Mouse (Mus musculus): ENCODE data around the gene Maff.

Gene Maff

DNA sequence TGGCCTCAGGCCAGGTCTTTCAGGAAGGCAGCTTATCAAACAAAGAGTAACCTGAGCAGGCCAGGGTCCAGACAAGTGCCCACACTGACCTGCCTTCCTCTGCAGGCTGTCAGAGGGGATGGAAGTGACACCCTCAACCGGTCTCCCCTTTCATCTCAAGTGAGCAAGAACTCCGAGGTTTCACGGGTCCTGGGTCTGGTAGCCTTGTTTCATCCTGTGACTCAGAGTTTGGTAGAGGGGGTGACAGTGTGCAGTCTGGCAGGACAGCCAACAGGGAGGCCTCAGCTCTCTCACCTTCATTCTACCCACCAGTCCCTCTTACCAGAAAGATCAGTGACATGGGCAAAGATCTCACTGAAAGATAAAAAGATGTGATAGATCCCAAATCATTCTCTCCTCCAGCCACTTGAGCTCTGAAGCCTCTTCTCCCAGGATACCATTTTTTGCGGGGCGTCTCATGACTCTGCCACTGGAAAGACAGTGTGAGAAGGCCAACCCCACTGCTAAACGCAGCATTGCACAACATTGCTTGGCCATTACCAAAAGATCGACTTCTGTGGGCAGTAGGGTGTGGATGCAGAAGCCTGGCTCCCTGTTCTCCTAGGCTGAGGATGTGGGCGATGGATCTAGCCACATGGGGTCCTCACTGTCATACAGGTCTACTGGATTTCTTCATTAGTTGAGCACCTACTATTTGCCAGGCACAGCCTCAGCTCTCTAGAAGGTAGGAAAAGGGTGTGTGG, at the start of gene Maff:
Gene Maff, plus strand, starts transcription at position 571 of the 743 bp plus-strand sequence.
- DNase-seq (ENCODE audit: low spot score in 2 of 2): no peak

DNA sequence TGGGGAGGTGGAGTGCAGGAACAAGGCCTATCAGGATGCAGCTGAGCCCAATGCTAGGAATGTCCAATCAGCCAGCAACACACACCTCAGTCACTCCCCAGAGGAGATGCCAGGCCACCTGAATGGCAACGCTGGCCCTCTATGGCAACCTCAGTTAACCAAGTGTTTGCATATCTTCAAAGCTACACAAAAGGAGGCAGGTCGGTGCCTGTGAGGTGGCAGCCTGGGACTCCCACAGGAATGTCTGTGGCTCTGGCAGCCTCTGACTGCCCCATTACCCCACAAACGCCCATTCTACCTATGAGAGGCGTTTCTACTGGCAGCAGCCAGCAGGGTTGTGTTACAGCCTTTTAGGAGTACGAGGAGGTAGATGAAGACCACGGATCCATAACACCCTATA, 47.9 kb upstream of the Maff start:
- no peak for DNase-seq (ENCODE audit: low spot score in 2 of 2)

DNA sequence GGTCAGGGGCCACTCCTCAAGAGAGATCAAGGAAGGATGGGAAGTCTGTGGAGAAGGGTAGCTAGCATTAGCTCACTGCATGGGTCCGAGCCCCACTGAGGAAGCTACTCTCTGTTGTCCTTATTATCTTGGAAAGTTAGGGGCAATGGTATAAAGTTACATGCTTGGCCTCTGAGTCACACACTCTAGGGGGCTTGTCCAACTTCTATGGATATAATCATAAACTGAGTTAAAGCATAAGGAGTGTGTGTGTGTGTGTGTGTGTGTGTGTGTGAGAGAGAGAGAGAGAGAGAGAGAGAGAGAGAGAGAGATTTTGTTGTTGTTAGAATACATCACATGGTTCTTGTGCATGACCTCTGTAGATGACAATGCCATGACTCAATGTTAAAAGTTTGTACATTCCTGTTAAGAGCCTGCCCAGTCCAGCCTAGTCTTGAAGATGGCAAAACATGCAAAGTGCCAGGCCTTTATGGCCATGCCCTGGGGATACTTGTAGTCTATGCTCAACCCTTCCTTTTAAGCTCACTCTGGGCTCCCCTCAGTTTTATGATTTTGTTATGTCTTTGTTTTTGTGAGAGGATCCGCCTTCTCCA, 46.8 kb upstream of the Maff start:
- no peak for DNase-seq (ENCODE audit: low spot score in 2 of 2)

DNA sequence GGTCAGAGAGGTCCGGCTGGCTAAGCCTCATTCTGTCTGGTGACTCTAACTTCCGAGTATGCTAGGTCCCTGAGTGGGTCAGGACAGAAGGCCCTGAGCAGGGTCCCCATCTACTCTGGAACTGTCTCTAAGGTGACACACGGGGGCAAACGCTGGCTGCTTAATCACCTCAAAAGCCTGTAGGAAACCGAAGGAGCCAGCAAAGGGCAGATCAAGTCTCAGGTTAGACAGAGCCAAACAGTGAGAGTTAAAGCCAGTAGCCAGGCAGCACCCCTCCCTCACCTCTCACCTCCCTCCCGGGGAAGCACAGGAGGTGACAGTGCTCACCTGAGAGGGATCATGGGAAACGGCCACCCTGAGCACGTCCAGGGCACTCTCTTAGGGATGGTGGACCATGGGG, 42.7 kb upstream of the Maff start:
- no peak for DNase-seq (ENCODE audit: low spot score in 2 of 2)

DNA sequence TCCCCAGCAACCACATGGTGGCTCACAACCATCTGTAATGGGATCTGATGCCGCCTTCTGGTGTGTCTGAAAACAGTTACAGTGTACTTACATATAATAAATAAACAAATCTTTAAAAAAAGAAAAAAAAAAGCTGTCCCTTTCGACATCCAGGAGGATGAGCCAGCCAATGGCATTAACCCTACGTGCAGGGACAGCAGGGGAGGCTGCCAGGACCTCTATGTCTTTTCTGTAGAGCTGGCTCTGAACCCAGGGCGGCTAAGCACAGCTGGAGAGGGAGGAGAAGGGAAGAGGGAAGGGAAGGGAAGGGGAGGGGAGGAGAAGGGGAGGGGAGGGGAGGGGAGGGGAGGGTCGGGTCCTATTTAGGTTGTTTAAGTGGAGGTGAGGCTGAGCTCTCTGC, 41.6 kb upstream of the Maff start:
- DNase-seq (ENCODE audit: low spot score in 2 of 2): no peak

DNA sequence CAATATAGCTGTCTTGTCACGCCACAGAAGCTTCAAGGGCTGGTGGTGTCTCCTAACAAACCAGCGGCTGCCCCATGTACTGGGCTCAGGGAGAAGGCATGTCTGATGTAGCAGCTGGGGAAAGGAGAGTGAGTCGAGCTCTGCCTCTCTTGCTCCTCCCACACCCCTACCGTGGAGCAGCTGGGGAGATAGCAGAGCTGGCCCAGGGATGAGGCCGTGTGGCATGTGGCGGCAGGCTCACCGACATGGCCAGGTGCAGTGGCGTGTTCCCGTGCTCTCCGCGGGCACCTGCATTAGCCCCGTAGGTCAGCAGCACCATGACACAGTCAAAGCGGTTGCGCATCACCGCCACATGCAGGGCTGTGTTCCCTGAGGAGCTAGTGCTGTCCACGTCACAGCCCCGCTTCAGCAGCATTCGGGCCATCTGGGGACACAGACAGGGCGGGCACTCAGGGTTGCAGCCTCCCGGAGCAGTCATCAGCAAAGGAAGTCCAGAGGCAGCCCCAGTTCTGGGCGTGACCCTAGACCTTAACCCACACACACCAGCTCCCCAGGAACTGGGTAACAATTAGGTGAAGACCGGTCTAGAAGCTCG, 40.3 kb upstream of the Maff start:
- DNase-seq (ENCODE audit: low spot score in 2 of 2): no peak

DNA sequence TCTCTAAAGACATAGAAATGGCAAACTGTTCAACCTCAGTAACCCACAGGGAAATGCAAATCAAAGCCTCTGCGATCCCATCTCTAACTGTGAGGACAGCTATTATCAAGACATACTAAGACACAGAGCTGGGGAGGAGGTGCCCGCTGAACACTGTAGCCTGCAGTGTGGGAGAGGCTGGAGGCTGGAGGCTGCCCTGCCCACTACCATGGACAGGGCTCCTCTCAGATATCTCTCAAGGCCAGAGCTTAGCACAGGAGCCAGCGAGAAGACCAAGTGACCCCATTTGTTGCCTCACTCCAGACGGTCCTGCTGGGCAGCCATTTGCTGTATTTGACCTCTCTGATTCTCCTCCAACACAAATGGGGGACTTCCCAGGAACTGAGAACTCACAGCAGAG, 38.6 kb upstream of the Maff start:
- no peak for DNase-seq (ENCODE audit: low spot score in 2 of 2)

DNA sequence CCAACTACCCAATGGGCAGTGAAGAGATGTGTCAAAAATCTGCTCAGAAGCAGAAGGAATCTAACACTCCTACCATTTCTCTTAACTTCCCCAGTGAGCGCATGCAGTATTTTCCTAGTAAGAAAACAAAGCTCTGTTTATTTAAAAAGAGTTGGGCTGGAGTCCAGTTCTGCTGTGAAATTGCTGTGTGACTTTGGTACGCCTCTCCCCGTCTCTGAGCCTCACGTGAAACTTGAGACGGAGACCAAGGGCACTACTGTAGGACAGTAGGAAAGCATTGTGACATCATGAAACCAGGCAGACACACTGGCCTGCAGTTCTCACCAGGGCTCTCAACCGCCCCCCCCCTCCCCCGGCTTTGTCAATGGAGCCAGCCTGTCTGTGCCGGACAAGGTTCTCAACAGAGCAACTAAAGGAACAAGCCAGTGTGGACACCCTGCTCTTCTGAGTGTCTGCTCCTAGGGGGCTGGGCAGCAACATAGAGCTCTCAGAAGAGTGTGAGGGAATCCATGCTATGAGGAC, 32.5 kb upstream of the Maff start:
- DNase-seq (ENCODE audit: low spot score in 2 of 2): no peak

DNA sequence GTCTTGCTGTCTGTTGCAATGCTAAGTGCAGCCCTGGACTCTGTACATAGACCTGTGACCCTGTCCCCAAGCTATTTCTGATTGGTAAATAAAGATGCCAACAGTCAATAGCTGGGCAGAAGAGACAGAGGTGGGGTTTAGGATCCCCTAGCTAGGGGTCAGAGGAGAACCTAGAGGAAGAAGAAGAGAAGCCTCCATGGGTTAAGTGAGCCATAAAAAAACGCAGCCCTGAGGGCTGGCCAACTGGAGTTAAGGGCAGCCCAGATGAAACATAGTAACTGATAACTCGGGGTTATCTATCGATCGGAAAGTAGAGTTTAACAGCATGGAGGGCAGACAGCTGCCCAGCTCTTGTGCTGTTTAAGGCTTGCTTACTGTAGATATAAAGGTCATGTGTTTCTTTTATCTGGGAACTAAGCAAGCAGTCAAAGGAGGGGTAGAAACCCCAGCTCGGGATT, 24.7 kb upstream of the Maff start:
- no peak for DNase-seq (ENCODE audit: low spot score in 2 of 2)

DNA sequence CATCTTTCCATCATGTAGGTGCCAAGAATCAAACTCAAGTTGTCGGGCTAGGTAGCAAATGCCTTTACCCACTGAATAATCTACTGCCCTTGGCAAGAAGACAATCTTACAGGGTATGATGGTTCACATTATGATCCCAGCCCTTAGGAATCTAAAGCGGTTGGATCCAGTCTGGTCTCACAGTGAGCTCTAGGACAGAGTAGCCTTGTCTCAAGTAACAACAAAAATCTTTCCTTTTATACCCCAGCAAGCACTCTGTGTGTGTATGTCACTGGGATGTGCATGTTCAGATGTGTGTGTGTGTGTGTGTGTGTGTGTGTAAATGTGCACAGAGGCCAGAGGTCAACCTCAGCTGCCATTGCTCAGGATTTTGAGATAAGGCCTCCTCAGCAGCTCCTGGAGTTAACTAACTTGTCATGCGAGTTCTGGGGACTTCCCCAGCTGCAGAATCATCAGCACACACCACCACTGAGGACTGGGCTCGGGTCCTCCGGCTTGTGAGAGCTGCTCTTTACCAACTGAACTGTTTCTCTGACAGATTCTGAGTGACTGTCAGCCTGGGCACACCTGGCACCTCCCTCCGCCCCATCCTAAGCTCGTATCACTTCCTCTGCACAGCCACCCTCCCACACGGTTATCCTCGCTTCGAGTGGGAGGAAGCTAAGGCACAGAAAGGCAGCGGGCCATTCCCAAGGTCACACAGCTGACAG, 24.0 kb upstream of the Maff start:
- no peak for DNase-seq (ENCODE audit: low spot score in 2 of 2)

DNA sequence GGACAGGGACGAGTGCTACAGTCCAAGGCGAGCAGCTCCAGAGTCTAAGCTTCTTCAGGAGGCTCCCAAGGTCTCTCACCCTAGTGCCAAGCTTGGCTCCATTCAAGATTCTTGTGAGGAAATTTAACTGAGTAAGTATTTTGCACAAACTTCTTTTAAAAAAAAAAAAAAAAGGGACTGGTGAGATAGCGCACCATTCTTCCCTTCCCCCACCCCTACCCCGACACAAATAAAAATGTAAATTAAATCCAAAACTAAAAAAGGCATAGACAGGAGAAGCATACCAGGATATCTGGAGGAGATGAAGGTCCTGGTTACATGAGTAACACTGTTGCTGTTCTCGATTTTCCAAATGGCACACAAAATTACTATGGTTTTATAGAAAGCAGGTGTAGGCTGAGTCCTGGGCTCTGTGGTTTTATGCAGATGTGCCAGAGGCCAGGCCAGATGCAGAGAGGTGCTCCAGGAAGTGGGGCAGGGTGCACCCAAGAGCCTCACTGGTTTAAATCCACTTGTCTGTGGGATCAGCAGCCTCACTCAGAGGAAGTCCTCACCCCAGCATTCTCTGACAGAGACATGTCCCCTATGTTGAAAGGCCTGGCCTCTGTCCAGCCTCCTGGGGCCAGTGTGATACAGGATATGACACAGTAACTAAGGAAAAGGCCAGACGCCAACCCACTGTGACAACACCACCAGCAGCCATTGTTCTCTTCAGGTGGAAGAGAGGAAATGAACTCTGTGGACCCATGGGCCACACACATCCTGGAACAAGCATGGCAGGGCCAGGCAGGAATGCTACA, 23.2 kb upstream of the Maff start:
- no peak for DNase-seq (ENCODE audit: low spot score in 2 of 2)

DNA sequence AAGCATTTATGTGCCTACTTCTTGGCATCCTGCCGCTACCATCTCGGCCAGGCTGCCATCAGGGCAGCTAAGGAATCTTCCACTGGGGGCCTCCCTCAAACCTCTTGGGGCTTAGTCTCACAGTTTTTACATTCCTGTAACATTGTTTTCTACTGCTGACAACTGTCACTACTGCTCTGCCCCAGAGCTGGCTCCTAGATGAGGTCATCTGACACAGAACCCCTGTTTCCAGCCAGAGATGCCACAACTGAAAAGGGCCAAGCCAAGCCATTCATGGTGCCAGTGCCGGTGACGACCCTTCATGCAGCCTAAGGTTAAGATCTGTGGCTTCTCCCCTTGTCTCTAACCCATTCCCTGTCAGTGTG, 22.6 kb upstream of the Maff start:
- no peak for DNase-seq (ENCODE audit: low spot score in 2 of 2)

DNA sequence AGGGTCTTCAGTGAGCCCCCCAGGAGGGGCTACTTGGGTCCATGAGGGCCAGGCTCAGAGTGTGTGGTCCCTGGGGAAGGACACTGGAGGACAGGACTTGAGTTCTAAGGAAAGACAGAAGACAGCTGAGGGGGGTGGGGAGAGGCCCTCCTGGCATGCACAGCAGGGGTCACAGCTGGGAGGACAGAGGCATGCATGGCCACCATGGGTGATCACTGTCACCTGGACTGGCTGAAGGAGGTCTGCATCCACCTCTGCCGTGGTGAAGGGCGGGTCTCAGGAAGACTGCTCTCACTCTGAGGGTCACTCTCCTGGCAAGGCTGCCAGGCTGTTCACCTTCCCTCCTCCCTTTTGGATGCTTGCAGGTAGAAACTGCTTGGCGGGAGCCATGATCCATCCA, 22.0 kb upstream of the Maff start:
- no peak for DNase-seq (ENCODE audit: low spot score in 2 of 2)

DNA sequence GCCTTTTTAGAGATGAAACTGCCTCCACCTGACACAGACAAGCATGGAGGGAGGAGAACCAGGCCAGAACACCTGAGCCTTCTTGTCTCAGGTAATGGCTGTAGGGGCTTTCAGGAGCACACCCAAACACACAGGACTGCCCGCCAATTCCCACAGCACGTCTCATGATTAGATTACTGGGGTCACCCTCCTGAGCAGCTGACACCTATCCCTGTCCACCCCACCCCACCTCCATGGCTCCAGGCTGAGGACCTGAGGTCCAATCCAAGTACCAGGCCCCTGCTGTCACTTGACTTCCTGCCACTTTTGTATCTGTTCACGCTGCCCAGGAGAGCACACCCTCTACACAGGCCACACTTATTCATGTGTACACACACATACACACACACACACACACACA, 20.7 kb upstream of the Maff start:
- DNase-seq (ENCODE audit: low spot score in 2 of 2): no peak

DNA sequence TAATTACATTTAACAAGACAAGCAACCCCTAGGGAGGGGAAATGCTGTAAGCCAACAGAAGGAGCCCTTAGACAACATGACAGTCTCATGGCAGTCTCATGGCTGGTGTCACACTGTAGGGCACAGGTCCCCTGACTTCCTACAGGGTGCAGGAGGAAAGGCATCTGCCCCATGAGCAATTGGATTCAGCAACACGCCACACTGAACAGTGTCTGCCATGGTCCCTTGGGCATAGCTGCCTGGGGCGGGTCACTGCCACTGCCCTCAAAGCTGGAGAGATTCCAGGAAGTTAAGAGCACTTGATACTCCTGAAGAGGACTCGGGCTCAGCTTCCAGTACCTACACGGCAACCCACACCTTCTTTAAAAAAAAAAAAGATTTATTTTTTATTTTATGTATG, 20.2 kb upstream of the Maff start:
- no peak for DNase-seq (ENCODE audit: low spot score in 2 of 2)

DNA sequence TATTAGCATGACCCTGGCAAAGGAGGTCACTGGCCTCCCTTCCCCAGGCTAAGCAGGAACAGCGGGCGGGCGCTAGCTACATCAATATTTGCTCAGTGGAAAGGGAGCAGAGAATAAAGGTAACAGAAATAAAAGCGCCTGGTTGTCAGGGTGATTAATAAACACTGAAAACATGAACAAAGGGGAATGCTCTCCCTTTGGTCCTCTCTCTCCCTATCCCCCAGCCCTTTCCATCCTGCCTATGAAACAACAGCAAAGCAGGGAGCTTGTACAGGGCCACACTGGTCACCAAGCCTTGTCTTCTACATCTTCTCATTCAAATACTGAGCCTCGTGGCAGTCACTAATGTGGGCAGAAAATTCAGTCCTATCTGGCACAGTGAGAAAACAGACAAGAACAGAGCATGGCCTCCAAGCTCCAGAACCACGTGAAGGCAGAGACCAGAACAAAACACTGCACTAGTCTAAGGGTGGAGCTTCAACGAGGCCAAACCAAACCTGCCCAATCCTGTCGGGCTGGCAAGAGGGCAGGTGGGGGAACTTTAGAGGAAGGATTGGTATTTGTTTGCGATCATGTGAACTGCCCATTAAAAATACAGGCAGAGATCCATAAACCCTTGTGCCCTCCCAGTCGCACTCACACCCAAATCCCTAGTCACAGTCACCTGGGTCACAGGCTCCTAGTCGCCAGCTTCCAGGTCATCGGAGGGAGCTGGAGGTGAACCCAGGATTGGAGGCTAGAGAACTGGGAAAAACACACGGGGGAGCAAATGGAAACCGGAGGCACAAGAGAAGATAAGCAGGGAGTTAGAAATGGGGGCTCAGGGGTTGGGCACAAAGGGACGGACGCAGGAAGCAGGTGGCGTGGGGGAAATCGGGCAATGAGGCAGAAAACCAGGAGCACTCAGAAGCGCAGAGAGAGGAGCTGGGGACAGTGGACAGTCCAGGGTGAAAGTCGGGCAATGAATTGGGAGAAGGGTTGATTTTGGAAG, 19.2 kb upstream of the Maff start:
- peak; percentile 25 to 41 for DNase-seq (ENCODE audit: low spot score in 2 of 2)

DNA sequence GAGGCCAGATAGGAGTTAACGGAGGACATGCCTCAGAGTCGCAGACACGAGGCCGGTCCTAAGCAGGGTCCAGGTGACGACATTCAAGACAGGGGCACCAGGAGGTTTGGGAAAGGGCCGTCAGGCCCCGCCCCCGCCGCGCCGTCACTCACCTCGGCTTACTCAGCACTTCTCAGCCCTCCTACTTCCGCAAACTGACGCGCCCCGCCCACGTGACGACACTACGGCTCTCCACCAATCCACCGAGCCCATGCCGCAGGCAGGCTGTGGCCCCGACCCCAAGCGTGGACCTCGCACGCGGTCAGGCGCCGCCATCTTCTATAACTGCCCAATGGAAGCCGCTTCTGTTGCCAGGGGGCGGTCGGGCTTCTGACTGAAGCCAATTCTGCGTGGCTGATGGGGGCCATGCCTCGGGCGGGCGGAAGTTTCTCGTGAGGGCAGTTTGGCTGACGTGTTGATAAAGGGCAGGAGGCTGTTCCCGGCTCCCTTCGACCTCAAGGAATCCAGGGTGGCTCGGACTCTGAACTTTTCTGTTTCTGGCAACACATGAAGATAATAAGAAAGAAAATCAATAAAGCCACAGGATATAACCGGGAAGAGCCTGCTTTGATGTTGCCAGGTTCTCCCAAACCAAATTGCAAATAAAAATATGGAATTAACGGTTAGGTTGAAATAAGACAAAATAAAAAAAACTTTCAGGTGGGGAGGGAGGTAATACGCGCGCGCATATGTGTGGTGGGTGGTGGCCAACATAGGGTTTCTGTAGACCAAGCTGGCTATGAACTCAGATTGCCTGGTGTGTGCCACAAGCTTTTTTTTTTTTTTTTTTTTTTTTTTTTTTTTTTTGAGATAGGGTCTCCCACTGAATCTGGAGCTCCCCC, 18.1 kb upstream of the Maff start, which contains the start of gene Pla2g6:
Gene Pla2g6, minus strand, starts transcription at position 333 of the 881 bp plus-strand sequence.
- DNase-seq (ENCODE audit: low spot score in 2 of 2): peak; percentile 98 to 99

DNA sequence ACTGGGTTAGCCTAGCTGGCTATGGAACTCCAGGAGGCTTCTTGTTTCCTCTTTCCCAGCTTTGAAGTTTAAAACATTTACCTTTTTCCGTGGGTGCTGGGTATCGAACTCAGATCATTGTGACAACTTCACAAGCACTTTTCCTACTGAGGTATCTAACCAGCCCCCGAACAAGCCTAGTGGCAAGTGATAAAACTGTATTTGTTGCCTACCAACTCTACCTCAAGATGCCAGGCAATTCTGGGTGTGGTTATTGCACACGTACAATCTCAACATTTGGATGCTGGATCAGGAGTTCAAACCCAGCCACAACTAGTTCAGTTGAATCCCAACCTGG, 17.5 kb upstream of the Maff start:
- no peak for DNase-seq (ENCODE audit: low spot score in 2 of 2)

DNA sequence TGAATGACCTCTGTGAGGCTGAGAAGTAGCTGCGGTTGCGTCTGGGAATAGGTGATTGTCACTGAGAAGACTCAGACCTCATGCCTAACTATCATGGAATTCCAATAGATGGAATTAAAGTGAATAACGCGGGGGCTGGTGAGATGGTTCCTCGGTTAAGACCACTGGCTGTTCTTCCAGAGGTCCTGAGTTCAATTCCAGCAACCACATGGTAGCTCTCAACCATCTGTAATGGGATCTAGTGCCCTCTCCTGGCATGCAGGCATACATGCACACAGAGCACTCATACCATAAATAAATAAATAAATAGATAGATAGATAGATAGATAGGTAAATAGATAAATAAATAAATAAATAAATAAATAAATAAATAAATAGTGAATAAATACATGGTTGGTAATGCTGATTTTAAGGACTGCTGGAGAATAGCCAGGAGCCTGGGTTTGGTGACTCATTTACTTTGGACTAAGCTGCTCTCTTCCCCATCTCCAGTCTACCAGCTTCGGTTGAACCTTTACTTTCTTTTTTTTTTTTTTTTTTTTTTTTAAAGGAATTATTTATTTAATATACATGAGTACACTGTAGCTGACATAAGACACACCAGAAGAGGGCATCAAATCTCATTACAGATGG, 17.0 kb upstream of the Maff start:
- no peak for DNase-seq (ENCODE audit: low spot score in 2 of 2)

Measured in frontal cortex, postnatal 36 days (tissue).